ENCODE assay signal across 12 mouse cellular contexts in the genomic region with DNA sequence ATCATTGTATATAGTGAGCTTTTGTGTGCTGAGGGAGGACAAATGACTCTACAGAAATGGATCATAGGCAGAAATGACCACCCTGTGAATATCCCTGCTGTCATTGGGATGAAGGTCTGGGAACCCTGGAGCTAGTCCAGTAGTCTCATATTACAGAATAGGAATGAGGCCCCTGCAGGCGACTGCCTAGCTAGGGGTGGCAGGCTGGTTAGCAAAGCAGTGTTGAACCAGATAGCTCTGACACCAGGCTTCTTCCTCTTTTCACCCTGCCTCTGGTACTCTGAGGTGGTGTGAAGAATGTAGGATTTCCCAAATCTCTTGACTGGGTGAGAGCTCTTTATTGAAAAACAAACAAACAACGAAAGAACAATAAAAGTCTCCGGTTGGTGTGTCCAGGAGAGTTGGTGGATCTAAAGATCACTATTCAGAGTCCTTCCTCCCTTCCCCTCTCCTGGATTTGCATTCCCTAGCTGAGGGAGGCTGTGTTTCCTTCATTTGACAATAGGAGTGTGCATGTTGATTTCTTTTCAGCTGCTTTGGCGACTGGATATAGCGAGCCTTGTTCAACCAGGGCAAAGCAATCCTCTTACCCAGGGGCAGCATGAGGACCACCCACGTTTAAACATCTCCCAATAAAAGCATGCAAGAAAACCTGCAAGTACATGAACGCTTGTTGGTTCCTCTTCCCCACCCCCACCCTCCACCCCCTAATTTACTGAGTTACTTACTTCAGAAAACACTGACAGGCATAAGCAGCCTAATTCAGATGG. TPM values are rescaled to one million over a fixed set of nuclear protein-coding genes. Genes with fewer than 3 reads are reported as not detected.
A peak's percentile ranks its signal among the peaks of the same experiment; 100 is the strongest.
DNase-seq lines count a peak whose midpoint lies in the region; ATAC-seq lines count a peak whose summit lies in the region.
"Had no signal": no experiment of that assay in that cellular context is flagged by ENCODE, and none has a peak within 500 bp of the region (broad histone marks: within the 10 kb centered on the region; RNA-seq: fewer than 3 reads in every experiment).

No protein-coding gene starts in this region.

- H3K27ac ChIP-seq in heart, embryonic 13.5 days (replicated peaks): peak overlapping the region; percentile 48
- H3K27ac ChIP-seq in heart, embryonic 16.5 days (ENCODE audit: low read length): peak overlapping the region; percentile 41
- no peak overlapping the region for H3K27ac ChIP-seq in neural tube, embryonic 15.5 days (replicated peaks)

- H3K9ac ChIP-seq in heart, embryonic 13.5 days: 0 out of 2 replicates have a peak overlapping the region, but pooled peaks have one; percentile 28
- H3K9ac ChIP-seq in heart, embryonic 16.5 days (ENCODE audit: low read length): no peak overlapping the region
- H3K9ac ChIP-seq in neural tube, embryonic 15.5 days (replicated peaks): no peak overlapping the region

- no peaks in the 10 kb centered on the region for H3K9me3 ChIP-seq in heart, embryonic 13.5 days
- no peaks in the 10 kb centered on the region for H3K9me3 ChIP-seq in heart, embryonic 16.5 days (replicated peaks; ENCODE audit: control insufficient read depth, low read length)
- no peaks in the 10 kb centered on the region for H3K9me3 ChIP-seq in neural tube, embryonic 15.5 days (replicated peaks)

- H3K4me3 ChIP-seq in heart, embryonic 13.5 days: no peak overlapping the region
- H3K4me3 ChIP-seq in heart, embryonic 16.5 days (ENCODE audit: low read length): no peak overlapping the region
- H3K4me3 ChIP-seq in neural tube, embryonic 15.5 days (replicated peaks): no peak overlapping the region

- H3K27me3 ChIP-seq in heart, embryonic 13.5 days (replicated peaks): no peaks in the 10 kb centered on the region
- no peaks in the 10 kb centered on the region for H3K27me3 ChIP-seq in heart, embryonic 16.5 days (ENCODE audit: control insufficient read depth, insufficient read depth, low read length)
- H3K27me3 ChIP-seq in neural tube, embryonic 15.5 days (replicated peaks): no peaks in the 10 kb centered on the region

- 28% methylated on average over 7 of the region's 7 CpGs for WGBS in heart, embryonic 13.5 days
- 26% methylated on average over 7 of the region's 7 CpGs for WGBS in heart, embryonic 16.5 days
- WGBS in neural tube, embryonic 15.5 days: 14% methylated on average over 7 of the region's 7 CpGs

- no peak for DNase-seq in heart, adult 18-20 months
- DNase-seq in retina, postnatal 1 day: peak; percentile 36
- no peak for DNase-seq in retina, embryonic 14.5 days (ENCODE audit: low spot score)
- DNase-seq in gastrocnemius, adult 8-10 months (ENCODE audit: low spot score in 2 of 2): no peak
- no peak for DNase-seq in thymus, postnatal 10 days (ENCODE audit: low spot score in 2 of 2)
- DNase-seq: cerebellum, adult 2 months; gastrocnemius, postnatal 36 days; layer of hippocampus, postnatal 36 days had no signal

- ATAC-seq in heart, embryonic 13.5 days (ENCODE audit: extremely low read depth, insufficient number of reproducible peaks, low FRiP score, low TSS enrichment): no peak; the same call in 1 of the 2 replicates
- ATAC-seq in heart, embryonic 16.5 days (replicated peaks; ENCODE audit: extremely low read depth, insufficient read depth, low FRiP score): peak; percentile 58; the same call in 1 of the 2 replicates
- 0 out of 2 replicates have a peak, but pooled peaks have one; percentile 29 for ATAC-seq in neural tube, embryonic 15.5 days (ENCODE audit: low FRiP score)
- ATAC-seq: CD4-positive, CD25-positive, alpha-beta regulatory T cell, adult 4 months had no signal

- H3K36me3 ChIP-seq in heart, embryonic 13.5 days: no peaks in the 10 kb centered on the region
- H3K36me3 ChIP-seq in heart, embryonic 16.5 days (ENCODE audit: control insufficient read depth, insufficient read depth): no peaks in the 10 kb centered on the region
- H3K36me3 ChIP-seq in neural tube, embryonic 15.5 days: no peaks in the 10 kb centered on the region

- no peak overlapping the region for H3K4me2 ChIP-seq in heart, embryonic 13.5 days
- H3K4me2 ChIP-seq in heart, embryonic 16.5 days (ENCODE audit: low read depth, low read length): no peak overlapping the region
- H3K4me2 ChIP-seq in neural tube, embryonic 15.5 days: no peak overlapping the region

- peaks cover 22% of the 10 kb centered on the region for H3K4me1 ChIP-seq in heart, embryonic 13.5 days
- H3K4me1 ChIP-seq in heart, embryonic 16.5 days (ENCODE audit: control insufficient read depth, insufficient read depth, low read length): peaks cover 18% of the 10 kb centered on the region
- H3K4me1 ChIP-seq in neural tube, embryonic 15.5 days: peaks cover 12% of the 10 kb centered on the region

RNA-seq across cellular contexts. Expression of a gene that starts 26.1 kb away (rescaled TPM):
- not detected in 2 replicates for polyA plus RNA-seq in heart, embryonic 13.5 days (2015; fragmentation: Nextera tagmentation; extraction: Ambion mirVana)
- total RNA-seq in heart, adult 18-20 months (2021): not detected
- not detected in 2 replicates for polyA plus RNA-seq in heart, embryonic 16.5 days (2015; fragmentation: Nextera tagmentation; extraction: Ambion mirVana)
- not detected in 2 replicates for polyA plus RNA-seq in neural tube, embryonic 15.5 days (2015; fragmentation: Nextera tagmentation; extraction: Ambion mirVana)
- not detected for total RNA-seq in gastrocnemius, adult 8-10 months (2022)
- total RNA-seq: gastrocnemius, postnatal 36 days; layer of hippocampus, postnatal 36 days had no signal
- polyA plus RNA-seq: CD4-positive, CD25-positive, alpha-beta regulatory T cell, adult 4 months; cerebellum, adult 2 months had no signal
